Mouse (Mus musculus) lung, postnatal 0 days (tissue): Measurements from ENCODE around the gene Ece1. TPM values are rescaled to one million over a fixed set of nuclear protein-coding genes. Genes with fewer than 3 reads are reported as not detected.
"Not testable (repeated sequence)": the region's sequence is repeated elsewhere in the genome, so short reads cannot be mapped to it uniquely, and the experiment has no call there.

Experiments used
- ATAC-seq: fragments of 200-750 bp; cut with Nextera tagmentation; 2 replicates; pipeline ENCODE4 v1.8.0; 2017; ENCODE audit warnings: moderate library complexity
- DNase-seq: peaks from one replicate; pipeline ENCODE4 v3.0.0-alpha.2; 2016; ENCODE audit warnings: low spot score
- H3K27ac ChIP-seq: fragments of 300-500 bp; sonication (generic); 2 replicates; pipeline ENCODE4 v1.5.1; 2014; ENCODE audit warnings: antibody characterized with exemption, mild to moderate bottlenecking, low read length, mixed read lengths
- H3K27me3 ChIP-seq: fragments of 300-500 bp; sonication (generic); replicated peaks from 2 replicates; pipeline ENCODE4 v1.6.1; 2014; ENCODE audit warnings: low read length, mixed read lengths; ENCODE audit not compliant: insufficient read depth
- H3K36me3 ChIP-seq: fragments of 300-500 bp; sonication (generic); 2 replicates; pipeline ENCODE4 v1.6.1; 2014; ENCODE audit warnings: low read length, mixed read lengths; ENCODE audit not compliant: insufficient read depth
- H3K4me1 ChIP-seq: fragments of 300-500 bp; sonication (generic); 2 replicates; pipeline ENCODE4 v1.6.1; 2014; ENCODE audit warnings: antibody characterized with exemption, low read depth, low read length, mixed read lengths; ENCODE audit not compliant: insufficient read depth
- H3K4me2 ChIP-seq: fragments of 300-500 bp; sonication (generic); replicated peaks from 2 replicates; pipeline ENCODE4 v1.6.1; 2014; ENCODE audit warnings: low read depth, mild to moderate bottlenecking, low read length, moderate library complexity, mixed read lengths
- H3K4me3 ChIP-seq: fragments of 300-500 bp; sonication (generic); 2 replicates; pipeline ENCODE4 v1.5.1; 2014; ENCODE audit warnings: low read depth, low read length
- H3K9ac ChIP-seq: fragments of 300-500 bp; sonication (generic); replicated peaks from 2 replicates; pipeline ENCODE4 v1.6.1; 2014; ENCODE audit warnings: low read depth, mild to moderate bottlenecking
- H3K9me3 ChIP-seq: fragments of 300-500 bp; sonication (generic); 2 replicates; pipeline ENCODE4 v1.6.1; 2016; ENCODE audit warnings: low read length, mixed read lengths
- CTCF ChIP-seq: IDR thresholded peaks from 2 replicates; pipeline ENCODE4 v1.5.1; 2016; ENCODE audit warnings: antibody characterized with exemption, mild to moderate bottlenecking
- EP300 ChIP-seq: IDR thresholded peaks from 2 replicates; pipeline ENCODE4 v1.6.1; 2016; ENCODE audit warnings: antibody characterized with exemption, mild to moderate bottlenecking, control low read depth
- WGBS: fragments of 180-500 bp; shearing (Covaris S2); extraction: QIAGEN DNeasy Blood & Tissue Kit; methylation state at CpG from one replicate; pipeline ENCODE4 v1.1.7; 2014; 5-methylcytosine and 5-hydroxymethylcytosine counted together
- polyA plus RNA-seq: library from polyadenylated mRNA; unstranded; fragments of >200 nt; fragmentation: Nextera tagmentation; extraction: Ambion mirVana; gene quantifications from 2 replicates; pipeline ENCODE4 v1.2.1, GENCODE M21; 2015

The Ece1 gene
- polyA plus RNA-seq, 1 experiment from 2014 or later = 80.9 TPM

- peak; percentile 88 for DNase-seq
- TF ChIP-seq EP300 (no peak), CTCF (peak; percentile 95)
- Histone ChIP-seq H3K27me3 (no peaks in the 10 kb centered on the region), H3K27ac (no peak overlapping the region), H3K36me3 (no peaks in the 10 kb centered on the region), H3K4me2 (no peak overlapping the region), H3K4me1 (no peaks in the 10 kb centered on the region), H3K9me3 (no peaks in the 10 kb centered on the region), H3K9ac (no peak overlapping the region), H3K4me3 (no peak overlapping the region)
- peak; percentile 88 for ATAC-seq
- 17% methylated on average over 14 of the region's 14 CpGs for WGBS
Observed at GRCm38 (mm10) chr4:137835624-137836337, 26.3 kb upstream of the Ece1 start.

GRCm38 (mm10) chr4:137836741-137837140 is 25.3 kb upstream of the Ece1 start:
- Histone ChIP-seq H3K9ac (no peak overlapping the region), H3K27ac (no peak overlapping the region), H3K4me3 (no peak overlapping the region), H3K4me1 (no peaks in the 10 kb centered on the region), H3K27me3 (no peaks in the 10 kb centered on the region), H3K9me3 (no peaks in the 10 kb centered on the region), H3K4me2 (no peak overlapping the region), H3K36me3 (no peaks in the 10 kb centered on the region)
- WGBS = 82% methylated on average over 5 of the region's 5 CpGs
- ATAC-seq = no peak
- TF ChIP-seq EP300 (no peak), CTCF (no peak)
- no peak for DNase-seq

- Histone ChIP-seq H3K4me2 (no peak overlapping the region), H3K36me3 (no peaks in the 10 kb centered on the region), H3K4me3 (no peak overlapping the region), H3K27ac (no peak overlapping the region), H3K27me3 (no peaks in the 10 kb centered on the region), H3K9ac (no peak overlapping the region), H3K4me1 (no peaks in the 10 kb centered on the region), H3K9me3 (no peaks in the 10 kb centered on the region)
- TF ChIP-seq CTCF (no peak), EP300 (no peak)
- 65% methylated on average over 8 of the region's 8 CpGs for WGBS
- no peak for ATAC-seq
- DNase-seq = no peak
Observed at GRCm38 (mm10) chr4:137837792-137838191, 24.2 kb upstream of the Ece1 start.

- H3K9ac ChIP-seq = no peak overlapping the region
- 89% methylated on average over 2 of the region's 2 CpGs for WGBS
- no peaks in the 10 kb centered on the region for H3K4me1 ChIP-seq
- no peak overlapping the region for H3K4me3 ChIP-seq
- H3K27ac ChIP-seq = no peak overlapping the region
- no peaks in the 10 kb centered on the region for H3K9me3 ChIP-seq
- no peak for DNase-seq
- ATAC-seq = no peak
- TF ChIP-seq EP300 (no peak), CTCF (no peak)
- H3K36me3 ChIP-seq = no peaks in the 10 kb centered on the region
- H3K4me2 ChIP-seq = no peak overlapping the region
- H3K27me3 ChIP-seq = no peaks in the 10 kb centered on the region
Observed at GRCm38 (mm10) chr4:137838791-137839190, 23.2 kb upstream of the Ece1 start.

GRCm38 (mm10) chr4:137839452-137839851 is 22.6 kb upstream of the Ece1 start:
- Histone ChIP-seq H3K9me3 (no peaks in the 10 kb centered on the region), H3K9ac (no peak overlapping the region), H3K27ac (no peak overlapping the region), H3K4me1 (no peaks in the 10 kb centered on the region), H3K4me3 (no peak overlapping the region), H3K36me3 (no peaks in the 10 kb centered on the region), H3K4me2 (no peak overlapping the region), H3K27me3 (no peaks in the 10 kb centered on the region)
- DNase-seq (no peak), ATAC-seq (no peak)
- TF ChIP-seq CTCF (no peak), EP300 (no peak)
- 83% methylated on average over 5 of the region's 5 CpGs for WGBS

- ATAC-seq = peak; percentile 74
- 22% methylated on average over 11 of the region's 11 CpGs for WGBS
- no peaks in the 10 kb centered on the region; the same call in 1 of the 2 replicates for H3K9me3 ChIP-seq
Observed at GRCm38 (mm10) chr4:137844656-137845055, 17.4 kb upstream of the Ece1 start.

GRCm38 (mm10) chr4:137847651-137848050 is 14.4 kb upstream of the Ece1 start:
- not testable (repeated sequence) for H3K4me2 ChIP-seq, H3K27ac ChIP-seq, H3K27me3 ChIP-seq, H3K9ac ChIP-seq, DNase-seq, H3K36me3 ChIP-seq, H3K9me3 ChIP-seq, H3K4me1 ChIP-seq, H3K4me3 ChIP-seq, ATAC-seq
- WGBS = 79% methylated on average over 8 of the region's 8 CpGs

More at GRCm38 (mm10) chr4:137844656-137845055, 17.4 kb upstream of the Ece1 start:
- no peak overlapping the region for H3K4me2 ChIP-seq
- H3K4me1 ChIP-seq = no peaks in the 10 kb centered on the region
- H3K4me3 ChIP-seq = no peak overlapping the region
- no peak overlapping the region for H3K9ac ChIP-seq
- H3K27me3 ChIP-seq = no peaks in the 10 kb centered on the region
- H3K36me3 ChIP-seq = no peaks in the 10 kb centered on the region
- TF ChIP-seq EP300 = no peak
- peak; percentile 97 for TF ChIP-seq CTCF
- DNase-seq = peak; percentile 82
- no peak overlapping the region for H3K27ac ChIP-seq
